Mouse (Mus musculus) midbrain, embryonic 11.5 days (tissue): ENCODE data around the gene Oosp2. TPM values are rescaled to one million over a fixed set of nuclear protein-coding genes. Genes with fewer than 3 reads are reported as not detected.

Source experiments
- polyA plus RNA-seq: library from polyadenylated mRNA; unstranded; fragments of >200 nt; fragmentation: Nextera tagmentation; extraction: Ambion mirVana; gene quantifications from 2 replicates; pipeline ENCODE4 v1.2.1, GENCODE M21; 2014

Gene Oosp2
- polyA plus RNA-seq, 1 experiment from 2014 or later, result not detected

Other genes starting within 250 kb of the Oosp2 start
- not detected in 2 replicates for gene Ms4a4b, start 217.0 kb downstream of the Oosp2 start, polyA plus RNA-seq
- gene Ms4a6c, start 191.2 kb downstream of the Oosp2 start, polyA plus RNA-seq, result 2.9 and 3.9 TPM in 2 replicates
- gene Gm8369, start 174.6 kb downstream of the Oosp2 start, polyA plus RNA-seq, result not detected in 2 replicates
- 3.9 and 6.4 TPM in 2 replicates for gene Ms4a6b, start 144.0 kb downstream of the Oosp2 start, polyA plus RNA-seq
- gene Ms4a4d, start 123.8 kb downstream of the Oosp2 start, polyA plus RNA-seq, result 0.21 and 0.40 TPM in 2 replicates
- 2.8 and 4.5 TPM in 2 replicates for gene Ms4a6d, start 55.7 kb downstream of the Oosp2 start, polyA plus RNA-seq
- not detected in 2 replicates for gene Ms4a2, start 36.8 kb downstream of the Oosp2 start, polyA plus RNA-seq
- gene Ms4a3, start 19.7 kb downstream of the Oosp2 start, polyA plus RNA-seq, result 0.14 TPM in 1 of 2 replicates, not detected in the other
- gene Oosp1, start 30.6 kb upstream of the Oosp2 start, polyA plus RNA-seq, result not detected in 2 replicates
- not detected in 2 replicates for gene Oosp3, start 36.5 kb upstream of the Oosp2 start, polyA plus RNA-seq
- gene Gif, start 87.0 kb upstream of the Oosp2 start, polyA plus RNA-seq, result not detected in 2 replicates
- 57.2 and 60.8 TPM in 2 replicates for gene Mrpl16, start 109.8 kb upstream of the Oosp2 start, polyA plus RNA-seq
- gene Stx3, start 158.8 kb upstream of the Oosp2 start, polyA plus RNA-seq, result 19.5 and 23.1 TPM in 2 replicates
- gene Olfr1417, start 178.7 kb upstream of the Oosp2 start, polyA plus RNA-seq, result not detected in 2 replicates
- gene Olfr1418, start 200.5 kb upstream of the Oosp2 start, polyA plus RNA-seq, result not detected in 2 replicates
- not detected in 2 replicates for gene Olfr1419, start 214.5 kb upstream of the Oosp2 start, polyA plus RNA-seq
- 0.08 TPM in 1 of 2 replicates, not detected in the other for gene Olfr1420, start 226.0 kb upstream of the Oosp2 start, polyA plus RNA-seq